Mouse (Mus musculus): Measurements from ENCODE around the gene Mlkl.
"Not testable (repeated sequence)": the region's sequence is repeated elsewhere in the genome, so short reads cannot be mapped to it uniquely, and the experiment has no call there.

- not testable (repeated sequence) for TF ChIP-seq CTCF (IDR thresholded peaks at IDR 0.05; ENCODE audit: borderline replicate concordance, insufficient read depth, low read depth, low read length); POLR2A (IDR thresholded peaks at IDR 0.05; ENCODE audit: borderline replicate concordance, insufficient read depth, low read length)
These were observed 34.7 kb downstream of the Mlkl start for GRCm38 (mm10) chr8:111303076-111303803.

Measured in cerebellum, adult 2 months (tissue).